Mouse (Mus musculus) heart, adult 2 months (tissue): ENCODE data around the gene Pgrmc1.

ENCODE experiments used
- CTCF ChIP-seq: fragments of 200-600 bp; IDR thresholded peaks from 2 replicates; pipeline ENCODE4 v1.8.1; 2022; ENCODE audit warnings: antibody characterized with exemption, mild to moderate bottlenecking, moderate library complexity
- EP300 ChIP-seq: fragments of 200-500 bp; IDR thresholded peaks from 2 replicates; pipeline ENCODE4 v1.6.1; 2011; ENCODE audit warnings: low read depth, low read length, control low read depth; ENCODE audit not compliant: insufficient read depth

DNA sequence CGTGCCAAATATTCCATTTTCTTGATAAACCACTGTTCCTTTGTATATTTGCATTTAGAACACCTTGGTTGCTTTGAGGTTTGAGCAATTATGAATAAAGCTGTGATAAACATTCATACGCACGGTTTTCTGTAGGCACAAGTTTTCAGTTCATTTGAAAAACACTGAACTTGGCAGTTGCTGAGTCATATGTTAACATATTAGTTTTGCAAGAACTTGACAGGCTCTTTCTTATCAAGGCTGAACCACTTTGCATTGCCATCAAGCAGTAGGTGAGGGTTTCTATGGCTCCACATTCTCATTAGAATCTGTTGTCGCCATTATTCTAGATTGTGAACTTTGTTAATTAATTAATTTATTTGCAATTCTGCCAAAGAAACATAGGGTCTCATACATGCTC is 37.8 kb upstream of the Pgrmc1 start:
- no peak for TF ChIP-seq CTCF
- no peak for TF ChIP-seq EP300
